In the genomic region with DNA sequence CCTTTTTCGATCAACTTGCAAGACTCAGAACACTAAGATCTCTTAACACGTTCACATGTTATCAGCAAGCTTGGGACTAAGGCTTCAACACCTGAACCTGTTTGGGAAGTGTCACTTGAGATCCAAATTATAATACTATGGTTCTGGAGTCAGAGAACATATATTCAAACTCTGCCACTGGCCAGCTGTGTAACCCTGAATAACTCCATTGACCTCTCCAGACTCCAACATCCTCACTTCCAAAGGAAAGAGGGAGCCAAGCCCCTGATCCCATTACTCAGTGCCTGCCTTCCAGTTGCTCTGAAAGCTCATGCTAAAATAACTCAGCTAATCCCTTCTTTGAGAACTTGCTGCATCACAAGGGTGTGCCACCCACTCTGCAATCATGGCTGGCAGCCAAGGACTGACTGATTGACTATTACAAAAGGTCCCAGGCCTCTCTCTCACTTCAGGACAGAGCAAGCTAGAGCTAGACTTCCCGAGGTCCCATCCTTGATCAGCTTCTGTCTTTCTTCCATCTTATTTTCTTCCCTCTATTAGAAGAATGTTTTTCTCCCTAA, we compare ENCODE assay signal across 10 mouse cellular contexts. TPM values are rescaled to one million over a fixed set of nuclear protein-coding genes. Genes with fewer than 3 reads are reported as not detected.
DNase-seq lines count a peak whose midpoint lies in the region; ATAC-seq lines count a peak whose summit lies in the region.
"Had no signal": no experiment of that assay in that cellular context is flagged by ENCODE, and none has a peak within 500 bp of the region (broad histone marks: within the 10 kb centered on the region; RNA-seq: fewer than 3 reads in every experiment).

No protein-coding gene starts in this region.

- no peaks in the 10 kb centered on the region for H3K9me3 ChIP-seq in limb, embryonic 13.5 days
- no peaks in the 10 kb centered on the region for H3K9me3 ChIP-seq in limb, embryonic 10.5 days (replicated peaks)
- H3K9me3 ChIP-seq in midbrain, embryonic 14.5 days (ENCODE audit: control insufficient read depth, low read length), result no peaks in the 10 kb centered on the region
- H3K9me3 ChIP-seq: embryonic facial prominence, embryonic 13.5 days; intestine, embryonic 15.5 days; liver, embryonic 15.5 days had no signal

- WGBS in limb, embryonic 13.5 days, result 70% methylated on average over 3 of the region's 3 CpGs
- WGBS in limb, embryonic 10.5 days, result 67% methylated on average over 3 of the region's 3 CpGs
- WGBS in midbrain, embryonic 14.5 days, result 54% methylated on average over 3 of the region's 3 CpGs

- ATAC-seq in limb, embryonic 13.5 days (ENCODE audit: low FRiP score, low read depth), result peak; percentile 57; the same call in 1 of the 2 replicates
- ATAC-seq in midbrain, embryonic 14.5 days (ENCODE audit: low FRiP score, low TSS enrichment), result no peak
- ATAC-seq: intestine, embryonic 15.5 days had no signal

- no peak overlapping the region for H3K4me3 ChIP-seq in limb, embryonic 13.5 days
- H3K4me3 ChIP-seq in limb, embryonic 10.5 days, result no peak overlapping the region
- no peak overlapping the region for H3K4me3 ChIP-seq in midbrain, embryonic 14.5 days (replicated peaks; ENCODE audit: low read depth, low read length)
- H3K4me3 ChIP-seq: embryonic facial prominence, embryonic 13.5 days; intestine, embryonic 15.5 days; liver, embryonic 15.5 days had no signal

- peaks cover 4% of the 10 kb centered on the region; the same call in 1 of the 2 replicates for H3K27me3 ChIP-seq in limb, embryonic 13.5 days
- no peaks in the 10 kb centered on the region for H3K27me3 ChIP-seq in limb, embryonic 10.5 days (ENCODE audit: low read depth, poor library complexity, severe bottlenecking)
- H3K27me3 ChIP-seq in midbrain, embryonic 14.5 days (ENCODE audit: control insufficient read depth, insufficient read depth, low read length), result no peaks in the 10 kb centered on the region
- H3K27me3 ChIP-seq: embryonic facial prominence, embryonic 13.5 days; intestine, embryonic 15.5 days; liver, embryonic 15.5 days had no signal

- H3K27ac ChIP-seq in limb, embryonic 13.5 days, result no peak overlapping the region; the same call in 1 of the 2 replicates
- H3K27ac ChIP-seq in limb, embryonic 10.5 days, result no peak overlapping the region
- H3K27ac ChIP-seq in midbrain, embryonic 14.5 days (replicated peaks; ENCODE audit: low read depth, low read length), result no peak overlapping the region
- H3K27ac ChIP-seq: embryonic facial prominence, embryonic 13.5 days; intestine, embryonic 15.5 days; liver, embryonic 15.5 days had no signal

- no peaks in the 10 kb centered on the region for H3K36me3 ChIP-seq in limb, embryonic 13.5 days
- no peaks in the 10 kb centered on the region for H3K36me3 ChIP-seq in limb, embryonic 10.5 days
- H3K36me3 ChIP-seq in midbrain, embryonic 14.5 days (ENCODE audit: control insufficient read depth, insufficient read depth, low read length), result no peaks in the 10 kb centered on the region
- H3K36me3 ChIP-seq: embryonic facial prominence, embryonic 13.5 days; intestine, embryonic 15.5 days; liver, embryonic 15.5 days had no signal

- DNase-seq in limb, embryonic 10.5 days (ENCODE audit: low spot score), result no peak
- peak; percentile 47 for DNase-seq in adrenal gland, postnatal 14 days
- peak; percentile 8 for DNase-seq in forelimb bud, embryonic 11.5 days (ENCODE audit: low read depth, low spot score)
- peak; percentile 57 for DNase-seq in midbrain, embryonic 14.5 days
- DNase-seq in c-Kit-positive CD71-positive TER-119-positive erythroid progenitor cells, embryonic 14.5 days (ENCODE audit: low spot score), result no peak
- no peak for DNase-seq in testis, postnatal 14 days (ENCODE audit: low spot score)

- H3K4me1 ChIP-seq in limb, embryonic 13.5 days, result peaks cover 7% of the 10 kb centered on the region
- H3K4me1 ChIP-seq in limb, embryonic 10.5 days, result peaks cover 30% of the 10 kb centered on the region
- no peaks in the 10 kb centered on the region for H3K4me1 ChIP-seq in midbrain, embryonic 14.5 days (ENCODE audit: control insufficient read depth, insufficient read depth, low read length)
- H3K4me1 ChIP-seq: embryonic facial prominence, embryonic 13.5 days; intestine, embryonic 15.5 days; liver, embryonic 15.5 days had no signal

- no peak overlapping the region for H3K4me2 ChIP-seq in limb, embryonic 13.5 days (replicated peaks)
- H3K4me2 ChIP-seq in midbrain, embryonic 14.5 days (ENCODE audit: low read length), result no peak overlapping the region
- H3K4me2 ChIP-seq: embryonic facial prominence, embryonic 13.5 days; intestine, embryonic 15.5 days; liver, embryonic 15.5 days had no signal

- H3K9ac ChIP-seq in limb, embryonic 13.5 days, result no peak overlapping the region
- no peak overlapping the region for H3K9ac ChIP-seq in midbrain, embryonic 14.5 days (replicated peaks; ENCODE audit: low read length)
- H3K9ac ChIP-seq: embryonic facial prominence, embryonic 13.5 days; intestine, embryonic 15.5 days; liver, embryonic 15.5 days had no signal

RNA-seq across cellular contexts. Expression of gene 9330182O14Rik, which starts 58.8 kb away (rescaled TPM):
- not detected in 2 replicates for polyA plus RNA-seq in limb, embryonic 13.5 days (2015; fragmentation: Nextera tagmentation; extraction: Ambion mirVana)
- not detected in 2 replicates for polyA plus RNA-seq in limb, embryonic 10.5 days (2016; fragmentation: Nextera tagmentation; extraction: Ambion mirVana)
- total RNA-seq in adrenal gland, postnatal 14 days (2021), result 0.19 and 0.22 TPM in 2 replicates
- not detected in 2 replicates for polyA plus RNA-seq in midbrain, embryonic 14.5 days (2014; fragmentation: Nextera tagmentation; extraction: Ambion mirVana)
- polyA plus RNA-seq: embryonic facial prominence, embryonic 13.5 days; intestine, embryonic 15.5 days; liver, embryonic 15.5 days had no signal

Comparison
In these comparisons a context has a peak if more than half of its experiments do, and no peak if none do; other contexts are left out.
1. DNase-seq: peak in adrenal gland, postnatal 14 days (single experiment), forelimb bud, embryonic 11.5 days (single experiment) and midbrain, embryonic 14.5 days (single experiment); none in limb, embryonic 10.5 days (single experiment), c-Kit-positive CD71-positive TER-119-positive erythroid progenitor cells, embryonic 14.5 days (single experiment) and testis, postnatal 14 days (single experiment).